Mouse (Mus musculus): ENCODE results near the gene Ptprs.

GRCm38 (mm10) chr17:56439731-56440460 lies 36.4 kb downstream of the Ptprs start:
- TF ChIP-seq POLR2A (IDR thresholded peaks at IDR 0.05; ENCODE audit: insufficient read depth, low read depth, low read length), result no peak
- TF ChIP-seq CTCF (IDR thresholded peaks at IDR 0.05; ENCODE audit: insufficient read depth, low read depth, low read length), result no peak

Measured in olfactory bulb, adult 2 months (tissue).